Mouse (Mus musculus) heart, embryonic 13.5 days (tissue): ENCODE measurements around the gene Cyp8b1. TPM values are rescaled to one million over a fixed set of nuclear protein-coding genes. Genes with fewer than 3 reads are reported as not detected.

Source experiments
- ATAC-seq: fragments of 200-750 bp; cut with Nextera tagmentation; 2 replicates; pipeline ENCODE4 v1.8.0; 2017; ENCODE audit warnings: moderate TSS enrichment; ENCODE audit not compliant: insufficient number of reproducible peaks, low FRiP score, low TSS enrichment; ENCODE audit errors: extremely low read depth
- H3K27ac ChIP-seq: fragments of 300-500 bp; sonication (generic); replicated peaks from 2 replicates; pipeline ENCODE4 v1.5.1; 2015; ENCODE audit warnings: moderate library complexity, mild to moderate bottlenecking, inconsistent platforms
- H3K27me3 ChIP-seq: fragments of 300-500 bp; sonication (generic); replicated peaks from 2 replicates; pipeline ENCODE4 v1.6.1; 2015; ENCODE audit warnings: mild to moderate bottlenecking, inconsistent platforms
- H3K36me3 ChIP-seq: fragments of 300-500 bp; sonication (generic); 2 replicates; pipeline ENCODE4 v1.6.1; 2015; ENCODE audit warnings: mild to moderate bottlenecking, inconsistent platforms
- H3K4me1 ChIP-seq: fragments of 300-500 bp; sonication (generic); 2 replicates; pipeline ENCODE4 v1.6.1; 2015; ENCODE audit warnings: inconsistent platforms
- H3K4me2 ChIP-seq: fragments of 300-500 bp; sonication (generic); 2 replicates; pipeline ENCODE4 v1.6.1; 2015; ENCODE audit warnings: inconsistent platforms, mild to moderate bottlenecking, moderate library complexity
- H3K4me3 ChIP-seq: fragments of 300-500 bp; sonication (generic); 2 replicates; pipeline ENCODE4 v1.5.1; 2015; ENCODE audit warnings: moderate library complexity, mild to moderate bottlenecking, inconsistent platforms
- H3K9ac ChIP-seq: fragments of 300-500 bp; sonication (generic); 2 replicates; pipeline ENCODE4 v1.6.1; 2015; ENCODE audit warnings: inconsistent platforms, mild to moderate bottlenecking, moderate library complexity
- H3K9me3 ChIP-seq: fragments of 300-500 bp; sonication (generic); 2 replicates; pipeline ENCODE4 v1.6.1; 2016; ENCODE audit warnings: inconsistent platforms
- WGBS: fragments of 180-500 bp; shearing (Covaris S2); methylation state at CpG from one replicate; pipeline ENCODE4 v1.1.7; 2015; ENCODE audit warnings: mixed read lengths; 5-methylcytosine and 5-hydroxymethylcytosine counted together
- polyA plus RNA-seq: library from polyadenylated mRNA; unstranded; fragments of >200 nt; fragmentation: Nextera tagmentation; extraction: Ambion mirVana; gene quantifications from 2 replicates; pipeline ENCODE4 v1.2.1, GENCODE M21; 2015

Cyp8b1 gene
- polyA plus RNA-seq, 1 experiment from 2014 or later: not detected

DNA sequence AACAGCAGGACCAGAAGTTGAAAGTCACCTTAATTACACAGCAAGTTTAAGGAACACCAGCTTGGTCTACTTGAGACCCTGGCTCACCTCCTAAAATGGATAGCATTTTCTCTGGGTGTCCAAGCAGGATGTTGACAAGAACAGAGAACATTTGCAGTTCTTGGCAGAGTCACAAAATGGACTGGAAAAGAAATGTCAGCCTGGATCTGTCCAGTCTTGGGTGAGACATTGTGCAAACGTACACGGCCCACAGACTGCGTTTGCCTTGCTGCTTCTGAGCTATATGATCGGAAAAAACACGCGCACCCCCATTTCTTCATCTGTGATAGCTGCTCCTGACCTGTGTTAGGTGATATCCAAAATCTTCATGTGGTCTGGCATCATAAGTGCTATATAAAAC is 48.5 kb downstream of the Cyp8b1 start:
- H3K9me3 ChIP-seq: no peaks in the 10 kb centered on the region
- H3K4me1 ChIP-seq: peaks cover 4% of the 10 kb centered on the region; the same call in 1 of the 2 replicates
- no peak overlapping the region for H3K4me2 ChIP-seq
- H3K27ac ChIP-seq: no peak overlapping the region
- H3K4me3 ChIP-seq: no peak overlapping the region
- 78% methylated on average over 6 of the region's 6 CpGs for WGBS
- no peaks in the 10 kb centered on the region for H3K36me3 ChIP-seq
- no peaks in the 10 kb centered on the region for H3K27me3 ChIP-seq
- no peak overlapping the region for H3K9ac ChIP-seq
- no peak for ATAC-seq

DNA sequence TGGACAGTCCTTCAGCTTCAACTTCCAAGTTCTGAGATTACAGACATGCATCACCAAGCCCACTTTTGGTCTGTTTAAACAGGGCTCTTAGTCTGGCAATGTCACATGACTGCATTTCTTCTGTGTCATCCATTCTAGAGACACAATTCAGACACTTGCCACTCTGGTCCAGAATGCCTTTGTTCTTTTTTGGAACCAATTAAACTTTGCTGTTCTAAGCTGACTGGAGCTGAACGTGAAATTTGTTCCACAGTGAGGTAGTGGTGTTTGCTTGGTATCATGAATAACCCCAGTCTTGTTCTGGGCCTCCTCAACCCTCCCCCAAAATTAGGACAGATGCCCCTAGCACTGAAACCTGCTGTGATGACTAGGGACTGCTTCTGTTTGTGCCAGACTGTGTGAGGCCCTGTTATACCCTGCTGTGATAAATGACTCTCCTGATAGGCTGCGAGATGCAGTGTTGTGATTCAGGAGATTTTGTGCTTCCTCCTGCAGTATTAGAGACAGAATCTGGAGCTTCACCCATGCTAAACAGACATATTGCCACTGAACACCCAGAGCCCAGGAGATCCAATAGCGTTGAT is 50.6 kb downstream of the Cyp8b1 start:
- no peak overlapping the region for H3K4me3 ChIP-seq
- H3K9ac ChIP-seq: no peak overlapping the region
- no peaks in the 10 kb centered on the region for H3K9me3 ChIP-seq
- no peak overlapping the region for H3K27ac ChIP-seq
- no peak overlapping the region for H3K4me2 ChIP-seq
- no peaks in the 10 kb centered on the region for H3K27me3 ChIP-seq
- 44% methylated on average over 3 of the region's 3 CpGs for WGBS
- no peaks in the 10 kb centered on the region for H3K36me3 ChIP-seq
- ATAC-seq: no peak
- H3K4me1 ChIP-seq: peaks cover 4% of the 10 kb centered on the region; the same call in 1 of the 2 replicates

DNA sequence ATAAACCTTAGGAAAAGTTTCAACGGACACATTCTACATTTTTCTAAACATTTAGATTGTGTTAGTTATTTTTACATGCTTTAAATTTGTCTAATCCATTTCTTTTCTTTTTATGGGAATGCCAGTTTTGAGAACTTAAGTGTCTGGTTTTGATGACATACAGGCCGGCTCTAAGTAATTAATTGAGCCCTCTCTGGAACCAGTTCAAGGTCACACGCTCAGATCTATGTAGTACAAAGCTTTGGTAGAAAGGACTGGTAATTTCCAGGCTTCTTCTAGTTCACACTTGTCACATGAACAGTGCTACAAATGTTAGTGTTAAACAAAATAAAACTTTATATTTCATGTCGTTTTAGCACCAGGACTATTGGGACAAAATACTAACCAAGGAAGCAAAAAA is 51.3 kb downstream of the Cyp8b1 start:
- no peak overlapping the region for H3K4me2 ChIP-seq
- no peak for ATAC-seq
- no peak overlapping the region for H3K9ac ChIP-seq
- no peaks in the 10 kb centered on the region for H3K36me3 ChIP-seq
- H3K27me3 ChIP-seq: no peaks in the 10 kb centered on the region
- 66% methylated on average over 4 of the region's 4 CpGs for WGBS
- no peaks in the 10 kb centered on the region for H3K9me3 ChIP-seq
- peaks cover 4% of the 10 kb centered on the region; the same call in 1 of the 2 replicates for H3K4me1 ChIP-seq
- H3K27ac ChIP-seq: no peak overlapping the region
- H3K4me3 ChIP-seq: no peak overlapping the region

Other genes starting within 250 kb of the Cyp8b1 start
- 5.4 and 6.3 TPM in 2 replicates for gene Sec22c, start 210.8 kb downstream of the Cyp8b1 start, polyA plus RNA-seq
- gene Ss18l2, start 206.0 kb downstream of the Cyp8b1 start, polyA plus RNA-seq: 163 and 176 TPM in 2 replicates
- 40.1 and 42.3 TPM in 2 replicates for gene Nktr, start 197.1 kb downstream of the Cyp8b1 start, polyA plus RNA-seq
- gene Zfp651, start 157.0 kb downstream of the Cyp8b1 start, polyA plus RNA-seq: 11.1 and 12.5 TPM in 2 replicates
- 1.4 and 2.1 TPM in 2 replicates for gene Klhl40, start 138.7 kb downstream of the Cyp8b1 start, polyA plus RNA-seq
- gene Hhatl, start 123.8 kb downstream of the Cyp8b1 start, polyA plus RNA-seq: 10.3 and 10.7 TPM in 2 replicates
- gene Ccdc13, start 76.8 kb downstream of the Cyp8b1 start, polyA plus RNA-seq: 0.05 TPM in 1 of 2 replicates, not detected in the other
- 230 and 277 TPM in 2 replicates for gene Higd1a, start 57.9 kb downstream of the Cyp8b1 start, polyA plus RNA-seq
- 0.64 and 0.79 TPM in 2 replicates for gene Ackr2, start 17.9 kb downstream of the Cyp8b1 start, polyA plus RNA-seq
- 0.90 and 0.94 TPM in 2 replicates for gene Fam198a, start 34.7 kb upstream of the Cyp8b1 start, polyA plus RNA-seq
- gene Pomgnt2, start 80.8 kb upstream of the Cyp8b1 start, polyA plus RNA-seq: 11.7 and 12.4 TPM in 2 replicates
- 38.0 and 39.4 TPM in 2 replicates for gene Snrk, start 201.0 kb upstream of the Cyp8b1 start, polyA plus RNA-seq